Mouse (Mus musculus): ENCODE data around the gene C1qtnf5. TPM values are rescaled to one million over a fixed set of nuclear protein-coding genes. Genes with fewer than 3 reads are reported as not detected.

The C1qtnf5 gene
- polyA plus RNA-seq (2015; fragmentation: Nextera tagmentation; extraction: Ambion mirVana), result 9.8 and 10.3 TPM in 2 replicates

- Histone ChIP-seq H3K27me3 (replicated peaks; ENCODE audit: insufficient read depth, low read length) (no peaks in the 10 kb centered on the region), H3K27ac (ENCODE audit: low read length) (peak within 1 kb of the TSS; percentile 73), H3K9ac (replicated peaks; ENCODE audit: low read depth) (0 out of 2 replicates have a peak within 1 kb of the TSS, but pooled peaks have one; percentile 13), H3K4me3 (ENCODE audit: low read depth, low read length) (no peak within 1 kb of the TSS), H3K4me2 (replicated peaks; ENCODE audit: low read depth, low read length) (peak within 1 kb of the TSS; percentile 35), H3K9me3 (ENCODE audit: low read length) (no peaks in the 10 kb centered on the region), H3K4me1 (ENCODE audit: insufficient read depth, low read depth, low read length) (peaks cover 30% of the 10 kb centered on the region), H3K36me3 (ENCODE audit: insufficient read depth, low read length) (no peaks in the 10 kb centered on the region)
- TF ChIP-seq EP300 (IDR thresholded peaks at IDR 0.05) (no peak), CTCF (IDR thresholded peaks at IDR 0.05) (peak; percentile 28)
- peak; percentile 69 for ATAC-seq
- DNase-seq (ENCODE audit: low spot score), result peak; percentile 90
- WGBS, result 32% methylated on average over 7 of the region's 8 CpGs
Measured at GRCm38 (mm10) chr9:44107110-44107509, at the start of gene C1qtnf5. C1qtnf5 (plus strand) TSS chr9:44107245.

GRCm38 (mm10) chr9:44058606-44059005, 48.4 kb upstream of the C1qtnf5 start:
- Histone ChIP-seq H3K9me3 (ENCODE audit: low read length) (no peaks in the 10 kb centered on the region), H3K4me3 (ENCODE audit: low read depth, low read length) (no peak overlapping the region), H3K27ac (ENCODE audit: low read length) (no peak overlapping the region), H3K27me3 (replicated peaks; ENCODE audit: insufficient read depth, low read length) (no peaks in the 10 kb centered on the region), H3K36me3 (ENCODE audit: insufficient read depth, low read length) (no peaks in the 10 kb centered on the region), H3K9ac (replicated peaks; ENCODE audit: low read depth) (no peak overlapping the region), H3K4me2 (replicated peaks; ENCODE audit: low read depth, low read length) (no peak overlapping the region), H3K4me1 (ENCODE audit: insufficient read depth, low read depth, low read length) (no peaks in the 10 kb centered on the region)
- ATAC-seq (no peak), DNase-seq (ENCODE audit: low spot score) (no peak)
- no peak for TF ChIP-seq EP300 (IDR thresholded peaks at IDR 0.05)
- no peak for TF ChIP-seq CTCF (IDR thresholded peaks at IDR 0.05)
- WGBS, result 76% methylated on average over 6 of the region's 6 CpGs

GRCm38 (mm10) chr9:44065177-44065576, 41.9 kb upstream of the C1qtnf5 start:
- H3K9me3 ChIP-seq (ENCODE audit: low read length), result no peaks in the 10 kb centered on the region
- H3K27ac ChIP-seq (ENCODE audit: low read length), result no peak overlapping the region
- TF ChIP-seq EP300 (IDR thresholded peaks at IDR 0.05), result no peak
- TF ChIP-seq CTCF (IDR thresholded peaks at IDR 0.05), result peak; percentile 30; the same call in 1 of the 2 replicates
- no peaks in the 10 kb centered on the region for H3K27me3 ChIP-seq (replicated peaks; ENCODE audit: insufficient read depth, low read length)
- no peak overlapping the region for H3K4me2 ChIP-seq (replicated peaks; ENCODE audit: low read depth, low read length)
- H3K4me3 ChIP-seq (ENCODE audit: low read depth, low read length), result no peak overlapping the region
- no peaks in the 10 kb centered on the region for H3K36me3 ChIP-seq (ENCODE audit: insufficient read depth, low read length)
- no peak for DNase-seq (ENCODE audit: low spot score)
- no peak for ATAC-seq
- no peak overlapping the region for H3K9ac ChIP-seq (replicated peaks; ENCODE audit: low read depth)
- WGBS, result 24% methylated on average over 1 of the region's 1 CpGs
- H3K4me1 ChIP-seq (ENCODE audit: insufficient read depth, low read depth, low read length), result 0 out of 2 replicates have a peak, but pooled peaks cover 3% of the 10 kb centered on the region

- no peaks in the 10 kb centered on the region for H3K9me3 ChIP-seq (ENCODE audit: low read length)
- TF ChIP-seq CTCF (IDR thresholded peaks at IDR 0.05) (peak; percentile 93), EP300 (IDR thresholded peaks at IDR 0.05) (peak; percentile 93)
- WGBS, result under 1% methylated on average over 36 of the region's 38 CpGs
Measured at GRCm38 (mm10) chr9:44066785-44067225, 40.2 kb upstream of the C1qtnf5 start, which contains the start of gene Usp2. Usp2 (plus strand) TSS chr9:44067021.

GRCm38 (mm10) chr9:44067241-44067959, 39.6 kb upstream of the C1qtnf5 start:
- Histone ChIP-seq H3K27me3 (replicated peaks; ENCODE audit: insufficient read depth, low read length) (no peaks in the 10 kb centered on the region; the same call in 1 of the 2 replicates), H3K9me3 (ENCODE audit: low read length) (no peaks in the 10 kb centered on the region), H3K36me3 (ENCODE audit: insufficient read depth, low read length) (no peaks in the 10 kb centered on the region), H3K27ac (ENCODE audit: low read length) (no peak overlapping the region), H3K4me1 (ENCODE audit: insufficient read depth, low read depth, low read length) (peaks cover 3% of the 10 kb centered on the region; the same call in 1 of the 2 replicates), H3K9ac (replicated peaks; ENCODE audit: low read depth) (peak overlapping the region; percentile 26; the same call in 1 of the 2 replicates), H3K4me3 (ENCODE audit: low read depth, low read length) (peak overlapping the region; percentile 40), H3K4me2 (replicated peaks; ENCODE audit: low read depth, low read length) (peak overlapping the region; percentile 76)
- ATAC-seq, result no peak; the same call in 1 of the 2 replicates
- TF ChIP-seq EP300 (IDR thresholded peaks at IDR 0.05) (no peak), CTCF (IDR thresholded peaks at IDR 0.05) (no peak)
- 6% methylated on average over 15 of the region's 15 CpGs for WGBS
- DNase-seq (ENCODE audit: low spot score), result no peak

More at GRCm38 (mm10) chr9:44066785-44067225, 40.2 kb upstream of the C1qtnf5 start, which contains the start of gene Usp2:
- Histone ChIP-seq H3K4me1 (ENCODE audit: insufficient read depth, low read depth, low read length) (0 out of 2 replicates have a peak, but pooled peaks cover 3% of the 10 kb centered on the region), H3K36me3 (ENCODE audit: insufficient read depth, low read length) (no peaks in the 10 kb centered on the region), H3K4me3 (ENCODE audit: low read depth, low read length) (peak within 1 kb of the TSS; percentile 40), H3K4me2 (replicated peaks; ENCODE audit: low read depth, low read length) (peak within 1 kb of the TSS; percentile 76), H3K27me3 (replicated peaks; ENCODE audit: insufficient read depth, low read length) (no peaks in the 10 kb centered on the region; the same call in 1 of the 2 replicates), H3K9ac (replicated peaks; ENCODE audit: low read depth) (peak within 1 kb of the TSS; percentile 26; the same call in 1 of the 2 replicates), H3K27ac (ENCODE audit: low read length) (no peak within 1 kb of the TSS)
- DNase-seq (ENCODE audit: low spot score) (peak; percentile 99), ATAC-seq (peak; percentile 99)

- no peak overlapping the region for H3K9ac ChIP-seq (replicated peaks; ENCODE audit: low read depth)
- H3K36me3 ChIP-seq (ENCODE audit: insufficient read depth, low read length), result no peaks in the 10 kb centered on the region
- H3K4me2 ChIP-seq (replicated peaks; ENCODE audit: low read depth, low read length), result no peak overlapping the region
- no peaks in the 10 kb centered on the region for H3K9me3 ChIP-seq (ENCODE audit: low read length)
- ATAC-seq (no peak), DNase-seq (ENCODE audit: low spot score) (no peak)
- H3K4me1 ChIP-seq (ENCODE audit: insufficient read depth, low read depth, low read length), result peaks cover 3% of the 10 kb centered on the region; the same call in 1 of the 2 replicates
- H3K27me3 ChIP-seq (replicated peaks; ENCODE audit: insufficient read depth, low read length), result no peaks in the 10 kb centered on the region; the same call in 1 of the 2 replicates
- TF ChIP-seq CTCF (IDR thresholded peaks at IDR 0.05) (no peak), EP300 (IDR thresholded peaks at IDR 0.05) (no peak)
- H3K4me3 ChIP-seq (ENCODE audit: low read depth, low read length), result no peak overlapping the region
- no peak overlapping the region for H3K27ac ChIP-seq (ENCODE audit: low read length)
- WGBS, result 78% methylated on average over 6 of the region's 6 CpGs
Measured at GRCm38 (mm10) chr9:44067960-44068330, 39.1 kb upstream of the C1qtnf5 start.

Data from lung, postnatal 0 days (tissue).